Mouse (Mus musculus) erythroblast, embryonic 14.5 days (primary cell): ENCODE results near the gene F2. TPM values are rescaled to one million over a fixed set of nuclear protein-coding genes. Genes with fewer than 3 reads are reported as not detected.

Experiments used
- H3K27me3 ChIP-seq: 2 replicates; pipeline ENCODE4 v1.6.1; 2012; ENCODE audit warnings: inconsistent platforms; ENCODE audit not compliant: control insufficient read depth
- H3K36me3 ChIP-seq: 2 replicates; pipeline ENCODE4 v1.6.1; 2012; ENCODE audit warnings: mild to moderate bottlenecking, inconsistent platforms; ENCODE audit not compliant: control insufficient read depth
- H3K4me1 ChIP-seq: 2 replicates; pipeline ENCODE4 v1.6.1; 2012; ENCODE audit warnings: inconsistent platforms; ENCODE audit not compliant: control insufficient read depth
- H3K4me3 ChIP-seq: replicated peaks from 2 replicates; pipeline ENCODE3; 2012; ENCODE audit warnings: moderate library complexity, mild to moderate bottlenecking, inconsistent platforms
- H3K9me3 ChIP-seq: 2 replicates; pipeline ENCODE4 v1.6.1; 2012; ENCODE audit warnings: low read length, inconsistent platforms, mixed read lengths; ENCODE audit not compliant: control insufficient read depth
- GATA1 ChIP-seq: IDR thresholded peaks from 2 replicates; pipeline ENCODE4 v1.6.1; 2012; ENCODE audit warnings: low read length, inconsistent platforms, mixed read lengths
- TAL1 ChIP-seq: IDR thresholded peaks from 3 replicates; pipeline ENCODE4 v1.6.1; 2012; ENCODE audit warnings: low read length, inconsistent platforms, mixed read lengths
- polyA plus RNA-seq: library from polyadenylated mRNA; stranded (reverse); fragments of >175 nt; gene quantifications from 2 replicates; pipeline ENCODE4 v1.2.3, GENCODE M21; 2012

Gene F2
- polyA plus RNA-seq, 1 experiment, result 0.05 TPM

DNA sequence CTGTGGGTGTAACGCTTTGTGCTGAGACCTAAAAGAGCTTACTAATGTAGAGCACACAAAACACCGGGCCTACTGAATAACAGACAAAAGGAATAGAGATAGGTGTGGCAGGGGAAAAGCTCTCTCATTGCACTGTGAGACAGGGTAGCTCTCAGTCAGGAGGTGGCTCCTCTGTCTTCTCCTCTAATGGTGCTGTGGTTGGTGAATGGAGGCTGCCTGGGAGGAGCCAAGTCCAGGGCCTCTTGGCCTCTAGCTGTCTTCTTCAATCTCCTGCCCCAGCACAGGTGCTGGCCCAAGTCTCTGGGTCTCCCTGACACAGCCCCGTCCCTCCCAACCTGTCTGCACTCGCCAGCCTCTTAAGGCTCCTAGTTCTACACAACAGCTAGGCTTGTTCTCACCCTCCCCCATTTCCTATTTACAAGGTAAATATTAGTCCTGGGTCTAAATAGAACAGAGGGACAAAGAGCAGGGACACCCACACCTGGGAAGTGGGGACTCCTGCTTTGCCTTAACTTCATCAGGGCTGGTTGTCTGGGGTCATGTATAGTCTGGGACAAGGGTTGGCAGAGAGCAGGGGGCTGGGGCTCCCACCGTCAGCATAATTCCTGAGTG, 619 bp upstream of the F2 start:
- Histone ChIP-seq H3K27me3 (no peaks in the 10 kb centered on the region), H3K4me1 (peaks cover 49% of the 10 kb centered on the region), H3K4me3 (no peak overlapping the region), H3K36me3 (peaks cover 2% of the 10 kb centered on the region; the same call in 1 of the 2 replicates), H3K9me3 (no peaks in the 10 kb centered on the region)
- TF ChIP-seq TAL1 (no peak), GATA1 (no peak)

- H3K4me1 ChIP-seq, result peaks cover 40% of the 10 kb centered on the region
- H3K36me3 ChIP-seq, result peaks cover 2% of the 10 kb centered on the region; the same call in 1 of the 2 replicates
- no peaks in the 10 kb centered on the region for H3K27me3 ChIP-seq
- H3K4me3 ChIP-seq, result peak overlapping the region; percentile 45
- TF ChIP-seq GATA1, result no peak
- TF ChIP-seq TAL1, result no peak
- no peaks in the 10 kb centered on the region for H3K9me3 ChIP-seq
These were observed 728 bp downstream of the F2 start for GRCm38 (mm10) chr2:91635486-91635885.

DNA sequence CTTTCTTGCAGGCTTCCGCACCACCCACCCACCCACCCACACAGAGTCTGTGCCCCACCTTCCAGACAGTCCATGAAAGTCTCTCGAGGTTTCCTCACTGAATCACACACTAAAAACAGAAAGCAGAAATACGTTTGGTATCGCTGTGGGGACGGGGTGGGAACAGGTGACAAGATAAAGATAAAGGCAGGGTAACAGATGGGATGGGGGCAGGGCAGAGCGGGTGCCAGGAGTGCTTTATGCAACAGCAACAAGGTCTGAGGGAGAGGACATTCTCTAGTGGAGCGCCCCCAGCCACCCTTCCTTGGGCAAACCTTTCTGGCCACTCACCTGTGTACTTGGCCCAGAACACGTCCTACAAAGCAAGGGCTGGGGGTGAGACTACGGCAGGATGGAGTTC, 1.4 kb downstream of the F2 start:
- H3K36me3 ChIP-seq, result peaks cover 4% of the 10 kb centered on the region; the same call in 1 of the 2 replicates
- peak overlapping the region; percentile 45 for H3K4me3 ChIP-seq
- TF ChIP-seq TAL1, result 0 out of 3 replicates have a peak, but pooled peaks have one; percentile 43
- no peak for TF ChIP-seq GATA1

GRCm38 (mm10) chr2:91633334-91633977, 2.8 kb downstream of the F2 start:
- Histone ChIP-seq H3K4me3 (no peak overlapping the region), H3K36me3 (peaks cover 12% of the 10 kb centered on the region; the same call in 1 of the 2 replicates), H3K27me3 (no peaks in the 10 kb centered on the region), H3K9me3 (no peaks in the 10 kb centered on the region), H3K4me1 (peaks cover 34% of the 10 kb centered on the region)
- no peak for TF ChIP-seq TAL1
- TF ChIP-seq GATA1, result no peak

More for the DNA sequence above, 1.4 kb downstream of the F2 start:
- Histone ChIP-seq H3K27me3 (no peaks in the 10 kb centered on the region), H3K9me3 (no peaks in the 10 kb centered on the region), H3K4me1 (peaks cover 34% of the 10 kb centered on the region)

GRCm38 (mm10) chr2:91632316-91632715, 3.9 kb downstream of the F2 start:
- H3K9me3 ChIP-seq, result no peaks in the 10 kb centered on the region
- TF ChIP-seq GATA1 (no peak), TAL1 (no peak)
- no peak overlapping the region for H3K4me3 ChIP-seq
- H3K27me3 ChIP-seq, result no peaks in the 10 kb centered on the region
- H3K4me1 ChIP-seq, result peaks cover 34% of the 10 kb centered on the region
- H3K36me3 ChIP-seq, result peaks cover 16% of the 10 kb centered on the region; the same call in 1 of the 2 replicates

DNA sequence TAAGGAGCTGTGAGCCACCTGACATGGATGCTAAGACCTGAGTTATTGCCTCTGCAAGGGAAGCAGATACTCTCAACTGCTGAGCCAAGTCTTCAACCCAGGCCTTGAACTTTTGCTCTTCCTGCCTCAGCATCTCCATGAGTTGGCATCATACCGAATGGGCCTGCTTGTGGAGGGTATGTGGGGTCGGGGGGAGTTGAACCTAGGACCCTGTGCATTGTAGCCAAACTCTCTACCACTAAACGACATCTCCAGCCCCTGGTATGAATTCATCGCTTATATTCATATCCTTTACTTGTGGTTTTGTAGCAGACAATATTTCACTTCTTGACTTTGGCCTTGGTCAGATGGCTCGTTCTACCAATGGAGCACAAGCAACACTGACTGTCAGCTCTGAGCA, 4.4 kb downstream of the F2 start:
- TF ChIP-seq TAL1, result no peak
- TF ChIP-seq GATA1, result no peak
- H3K4me1 ChIP-seq, result peaks cover 31% of the 10 kb centered on the region
- H3K36me3 ChIP-seq, result peaks cover 17% of the 10 kb centered on the region; the same call in 1 of the 2 replicates

GRCm38 (mm10) chr2:91630384-91630783, 5.8 kb downstream of the F2 start:
- Histone ChIP-seq H3K9me3 (no peaks in the 10 kb centered on the region), H3K4me3 (no peak overlapping the region), H3K4me1 (peaks cover 17% of the 10 kb centered on the region), H3K27me3 (no peaks in the 10 kb centered on the region), H3K36me3 (peaks cover 22% of the 10 kb centered on the region)
- TF ChIP-seq TAL1, result no peak
- no peak for TF ChIP-seq GATA1

More for the DNA sequence above, 4.4 kb downstream of the F2 start:
- Histone ChIP-seq H3K27me3 (no peaks in the 10 kb centered on the region), H3K4me3 (no peak overlapping the region), H3K9me3 (no peaks in the 10 kb centered on the region)

DNA sequence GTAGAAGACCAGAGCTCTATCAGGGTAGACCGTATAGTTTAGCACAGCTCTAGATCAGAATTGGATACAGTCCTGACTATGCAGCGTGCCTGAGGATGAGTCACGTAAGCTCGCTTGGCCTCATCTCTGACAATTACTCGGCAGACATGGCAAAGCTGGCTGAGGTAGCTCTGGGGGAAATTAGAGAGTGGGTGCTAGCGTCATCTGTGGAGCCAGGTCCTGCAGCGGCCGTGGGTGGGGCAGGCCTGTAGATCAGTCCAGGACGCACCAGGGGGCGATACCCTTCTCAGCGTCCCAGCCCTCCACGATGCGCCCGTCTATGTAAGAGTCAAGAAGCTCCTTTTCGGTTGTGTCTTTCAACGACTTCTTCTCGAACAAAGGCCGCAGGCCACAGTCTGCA, 6.5 kb downstream of the F2 start:
- peaks cover 10% of the 10 kb centered on the region for H3K4me1 ChIP-seq
- H3K4me3 ChIP-seq, result no peak overlapping the region
- H3K36me3 ChIP-seq, result peaks cover 27% of the 10 kb centered on the region
- H3K9me3 ChIP-seq, result no peaks in the 10 kb centered on the region
- TF ChIP-seq GATA1, result no peak
- TF ChIP-seq TAL1, result no peak
- H3K27me3 ChIP-seq, result no peaks in the 10 kb centered on the region

DNA sequence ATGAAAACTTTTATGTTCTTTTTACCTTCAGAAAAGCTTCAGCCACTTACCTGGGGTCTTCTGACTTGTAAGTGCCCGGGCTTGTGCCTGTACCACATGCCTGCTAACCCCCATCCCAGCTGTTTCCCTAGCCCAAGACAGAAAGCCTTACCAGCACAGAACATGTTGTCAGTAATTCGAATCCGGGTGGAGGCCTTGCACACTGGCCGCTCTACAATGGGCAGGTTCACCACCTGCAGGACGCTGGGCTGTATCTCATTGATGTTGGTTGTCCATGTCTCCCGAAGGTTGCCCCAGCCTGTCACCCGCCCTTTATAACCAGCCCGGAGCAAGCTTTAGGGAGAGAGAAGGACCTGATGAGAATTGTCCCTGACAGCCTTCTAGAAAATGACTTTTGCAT, 8.0 kb downstream of the F2 start:
- TF ChIP-seq GATA1 (no peak), TAL1 (no peak)
- peaks cover 41% of the 10 kb centered on the region for H3K36me3 ChIP-seq
- no peaks in the 10 kb centered on the region for H3K27me3 ChIP-seq

More for the DNA sequence above, 8.0 kb downstream of the F2 start:
- H3K4me3 ChIP-seq, result no peak overlapping the region
- peaks cover 3% of the 10 kb centered on the region; the same call in 1 of the 2 replicates for H3K4me1 ChIP-seq
- no peaks in the 10 kb centered on the region for H3K9me3 ChIP-seq
